Mouse (Mus musculus) heart, embryonic 11.5 days (tissue): ENCODE measurements around the gene Abcc4. TPM values are rescaled to one million over a fixed set of nuclear protein-coding genes. Genes with fewer than 3 reads are reported as not detected.

Experiments
- ATAC-seq: fragments of 200-750 bp; cut with Nextera tagmentation; replicated peaks from 2 replicates; pipeline ENCODE4 v1.8.0; 2017; ENCODE audit warnings: moderate library complexity; ENCODE audit not compliant: insufficient number of reproducible peaks, low FRiP score, low TSS enrichment
- H3K27ac ChIP-seq: fragments of 300-500 bp; sonication (generic); 2 replicates; pipeline ENCODE4 v1.5.1; 2014; ENCODE audit warnings: mild to moderate bottlenecking, low read depth, low read length
- H3K27me3 ChIP-seq: fragments of 300-500 bp; sonication (generic); 2 replicates; pipeline ENCODE4 v1.6.1; 2014; ENCODE audit warnings: mild to moderate bottlenecking, low read length, mixed read lengths; ENCODE audit not compliant: control insufficient read depth, insufficient read depth
- H3K36me3 ChIP-seq: fragments of 300-500 bp; sonication (generic); 2 replicates; pipeline ENCODE4 v1.6.1; 2014; ENCODE audit warnings: mild to moderate bottlenecking, low read length, moderate library complexity, mixed read lengths; ENCODE audit not compliant: control insufficient read depth, insufficient read depth
- H3K4me1 ChIP-seq: fragments of 300-500 bp; sonication (generic); 2 replicates; pipeline ENCODE4 v1.6.1; 2014; ENCODE audit warnings: low read length; ENCODE audit not compliant: control insufficient read depth, insufficient read depth
- H3K4me2 ChIP-seq: fragments of 300-500 bp; sonication (generic); 2 replicates; pipeline ENCODE4 v1.6.1; 2014; ENCODE audit warnings: mild to moderate bottlenecking, moderate library complexity
- H3K4me3 ChIP-seq: fragments of 300-500 bp; sonication (generic); 2 replicates; pipeline ENCODE4 v1.5.1; 2014; ENCODE audit warnings: low read depth, low read length
- H3K9ac ChIP-seq: fragments of 300-500 bp; sonication (generic); 2 replicates; pipeline ENCODE4 v1.6.1; 2014; ENCODE audit warnings: mild to moderate bottlenecking, low read depth, low read length, moderate library complexity
- H3K9me3 ChIP-seq: fragments of 300-500 bp; sonication (generic); replicated peaks from 2 replicates; pipeline ENCODE4 v1.6.1; 2016; ENCODE audit warnings: low read length; ENCODE audit not compliant: control insufficient read depth
- WGBS: fragments of 180-500 bp; shearing (Covaris S2); extraction: QIAGEN DNeasy Blood & Tissue Kit; methylation state at CpG from one replicate; pipeline ENCODE4 v1.1.7; 2014; ENCODE audit not compliant: insufficient replicate concordance; 5-methylcytosine and 5-hydroxymethylcytosine counted together
- polyA plus RNA-seq: library from polyadenylated mRNA; unstranded; fragments of >200 nt; fragmentation: Nextera tagmentation; extraction: Ambion mirVana; gene quantifications from 2 replicates; pipeline ENCODE4 v1.2.1, GENCODE M21; 2014

The Abcc4 gene
- polyA plus RNA-seq, 1 experiment from 2014 or later = 1.6 TPM

GRCm38 (mm10) chr14:118662625-118663276 is 43.3 kb downstream of the Abcc4 start:
- H3K27me3 ChIP-seq = 0 out of 2 replicates have a peak, but pooled peaks cover 3% of the 10 kb centered on the region
- no peaks in the 10 kb centered on the region for H3K9me3 ChIP-seq
- H3K4me3 ChIP-seq = no peak overlapping the region
- no peak for ATAC-seq
- 83% methylated on average over 18 of the region's 18 CpGs for WGBS
- no peaks in the 10 kb centered on the region for H3K4me1 ChIP-seq
- no peaks in the 10 kb centered on the region for H3K36me3 ChIP-seq
- no peak overlapping the region for H3K27ac ChIP-seq
- H3K9ac ChIP-seq = no peak overlapping the region
- no peak overlapping the region for H3K4me2 ChIP-seq

GRCm38 (mm10) chr14:118662124-118662523 is 43.9 kb downstream of the Abcc4 start:
- no peaks in the 10 kb centered on the region for H3K9me3 ChIP-seq

GRCm38 (mm10) chr14:118659230-118659629 is 46.8 kb downstream of the Abcc4 start:
- Histone ChIP-seq H3K36me3 (no peaks in the 10 kb centered on the region), H3K4me2 (no peak overlapping the region), H3K9me3 (no peaks in the 10 kb centered on the region), H3K4me3 (no peak overlapping the region), H3K27ac (no peak overlapping the region), H3K9ac (no peak overlapping the region), H3K4me1 (no peaks in the 10 kb centered on the region), H3K27me3 (no peaks in the 10 kb centered on the region)
- no peak for ATAC-seq

More at GRCm38 (mm10) chr14:118662124-118662523, 43.9 kb downstream of the Abcc4 start:
- Histone ChIP-seq H3K36me3 (no peaks in the 10 kb centered on the region), H3K4me1 (no peaks in the 10 kb centered on the region), H3K27ac (no peak overlapping the region), H3K27me3 (0 out of 2 replicates have a peak, but pooled peaks cover 3% of the 10 kb centered on the region), H3K4me3 (no peak overlapping the region), H3K4me2 (no peak overlapping the region), H3K9ac (no peak overlapping the region)
- 73% methylated on average over 10 of the region's 10 CpGs for WGBS
- no peak for ATAC-seq

GRCm38 (mm10) chr14:118658328-118658692 is 47.7 kb downstream of the Abcc4 start:
- ATAC-seq = no peak
- Histone ChIP-seq H3K4me1 (no peaks in the 10 kb centered on the region), H3K27ac (no peak overlapping the region), H3K9me3 (no peaks in the 10 kb centered on the region), H3K36me3 (no peaks in the 10 kb centered on the region), H3K4me3 (no peak overlapping the region), H3K4me2 (no peak overlapping the region), H3K27me3 (no peaks in the 10 kb centered on the region), H3K9ac (no peak overlapping the region)
- WGBS = 79% methylated on average over 8 of the region's 8 CpGs

- no peaks in the 10 kb centered on the region for H3K9me3 ChIP-seq
- H3K4me1 ChIP-seq = no peaks in the 10 kb centered on the region
- no peak overlapping the region for H3K4me2 ChIP-seq
- no peak overlapping the region for H3K4me3 ChIP-seq
- no peak for ATAC-seq
- no peaks in the 10 kb centered on the region for H3K27me3 ChIP-seq
- no peak overlapping the region for H3K9ac ChIP-seq
- no peak overlapping the region for H3K27ac ChIP-seq
- WGBS = 81% methylated on average over 20 of the region's 20 CpGs
- no peaks in the 10 kb centered on the region for H3K36me3 ChIP-seq
These were observed 48.2 kb downstream of the Abcc4 start for GRCm38 (mm10) chr14:118657673-118658327.

- H3K36me3 ChIP-seq = no peaks in the 10 kb centered on the region
- no peak overlapping the region for H3K9ac ChIP-seq
- H3K27me3 ChIP-seq = no peaks in the 10 kb centered on the region
- 42% methylated on average over 4 of the region's 4 CpGs for WGBS
- H3K4me1 ChIP-seq = no peaks in the 10 kb centered on the region
- no peak overlapping the region for H3K4me3 ChIP-seq
- no peak for ATAC-seq
- H3K9me3 ChIP-seq = no peaks in the 10 kb centered on the region
- H3K27ac ChIP-seq = no peak overlapping the region
- H3K4me2 ChIP-seq = no peak overlapping the region
These were observed 48.8 kb downstream of the Abcc4 start for GRCm38 (mm10) chr14:118657206-118657605.

- no peak overlapping the region for H3K9ac ChIP-seq
- no peaks in the 10 kb centered on the region for H3K4me1 ChIP-seq
- H3K36me3 ChIP-seq = no peaks in the 10 kb centered on the region
- no peaks in the 10 kb centered on the region for H3K9me3 ChIP-seq
- no peaks in the 10 kb centered on the region for H3K27me3 ChIP-seq
- ATAC-seq = no peak
- no peak overlapping the region for H3K27ac ChIP-seq
- H3K4me3 ChIP-seq = no peak overlapping the region
- WGBS = 70% methylated on average over 7 of the region's 7 CpGs
- no peak overlapping the region for H3K4me2 ChIP-seq
These were observed 50.0 kb downstream of the Abcc4 start for GRCm38 (mm10) chr14:118656036-118656435.

- Histone ChIP-seq H3K9me3 (no peaks in the 10 kb centered on the region), H3K9ac (no peak overlapping the region), H3K36me3 (no peaks in the 10 kb centered on the region), H3K4me2 (no peak overlapping the region), H3K27me3 (no peaks in the 10 kb centered on the region), H3K4me1 (no peaks in the 10 kb centered on the region), H3K27ac (no peak overlapping the region), H3K4me3 (no peak overlapping the region)
- 74% methylated on average over 2 of the region's 2 CpGs for WGBS
- no peak for ATAC-seq
These were observed 51.1 kb downstream of the Abcc4 start for GRCm38 (mm10) chr14:118654903-118655302.
